Mouse (Mus musculus) lung, postnatal 14 days (tissue): ENCODE results near the gene Trim5.
"Not testable (repeated sequence)": the region's sequence is repeated elsewhere in the genome, so short reads cannot be mapped to it uniquely, and the experiment has no call there.

ENCODE experiments used
- DNase-seq: peaks from one replicate; pipeline ENCODE4 v3.0.0; 2021

The Trim5 gene

GRCm38 (mm10) chr7:104287576-104288443 is at the start of gene Trim5:
TSS of gene Trim5 (minus strand) at chr7:104288094.
- peak; percentile 9 for DNase-seq

GRCm38 (mm10) chr7:104335547-104335946 is 47.7 kb upstream of the Trim5 start:
- not testable (repeated sequence) for DNase-seq

DNA sequence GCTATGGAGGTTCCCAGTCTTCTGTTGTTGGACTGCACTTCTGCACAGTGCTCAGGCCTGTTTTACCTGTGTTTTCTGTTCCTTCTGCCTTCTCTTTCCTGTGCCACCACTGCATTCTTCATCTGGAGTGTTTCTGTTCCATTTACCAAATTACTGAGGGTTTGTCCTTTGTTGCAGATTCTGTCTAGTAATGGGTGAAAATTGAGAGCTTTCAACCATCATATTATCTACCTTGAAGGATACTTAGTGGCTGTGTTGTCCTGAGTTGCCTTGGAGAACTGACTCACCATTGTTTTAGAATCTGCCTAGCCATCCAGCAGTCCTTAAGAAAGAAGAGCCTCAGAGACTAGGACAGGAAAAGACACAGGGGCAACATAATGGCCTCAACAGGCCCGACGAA is 41.3 kb upstream of the Trim5 start, which contains the start of gene Trim34b:
Trim34b (plus strand) TSS at position 301 of the 400 bp plus-strand sequence.
- DNase-seq: not testable (repeated sequence)

DNA sequence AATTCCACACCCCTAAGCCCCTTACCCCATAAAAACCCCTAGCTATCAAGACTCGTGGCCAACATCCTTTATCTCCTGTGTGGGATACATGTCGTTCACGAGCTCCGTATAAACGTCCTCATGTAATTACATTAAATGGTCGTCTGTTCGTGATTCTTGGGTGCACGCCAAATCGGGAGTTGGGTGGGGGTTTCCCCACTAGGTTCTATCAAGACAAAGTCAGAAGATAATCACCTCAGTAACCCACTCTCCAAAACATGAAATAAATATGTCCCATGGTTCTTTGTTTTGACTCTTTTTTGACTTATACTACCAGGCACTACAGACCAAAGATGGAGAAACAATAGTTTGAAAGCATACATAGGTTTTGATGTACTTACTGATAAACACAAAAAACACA is 34.1 kb upstream of the Trim5 start:
- no peak for DNase-seq

- not testable (repeated sequence) for DNase-seq
Measured at GRCm38 (mm10) chr7:104315369-104316080, 27.6 kb upstream of the Trim5 start, which contains the start of gene Trim12a. TSS of gene Trim12a (minus strand) at chr7:104315466.

- no peak for DNase-seq
Measured at GRCm38 (mm10) chr7:104314796-104315353, 27.0 kb upstream of the Trim5 start.

GRCm38 (mm10) chr7:104291638-104292400 is 3.9 kb upstream of the Trim5 start:
- no peak for DNase-seq

GRCm38 (mm10) chr7:104290641-104291040 is 2.7 kb upstream of the Trim5 start:
- DNase-seq: no peak

GRCm38 (mm10) chr7:104279361-104279760 is 8.5 kb downstream of the Trim5 start:
- not testable (repeated sequence) for DNase-seq

DNA sequence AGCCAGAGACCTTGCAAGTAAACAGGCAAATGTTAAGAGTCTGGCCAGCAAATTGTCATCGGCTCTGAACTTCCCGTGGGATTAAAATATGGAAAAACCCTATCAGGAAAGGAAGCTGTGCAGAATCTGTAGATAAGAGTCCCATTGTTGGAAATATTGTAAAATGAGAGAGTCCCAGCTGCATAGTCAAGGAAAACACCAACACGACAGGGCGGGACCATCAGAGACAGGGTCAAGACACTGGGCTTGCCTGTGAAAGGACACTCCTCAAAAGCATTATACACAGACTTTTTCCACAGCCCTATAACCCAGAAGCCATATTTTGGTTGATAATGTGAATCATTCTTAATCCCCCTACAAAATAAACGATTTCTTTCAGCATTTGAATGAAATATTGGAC is 22.6 kb downstream of the Trim5 start:
- DNase-seq: not testable (repeated sequence)

- DNase-seq: not testable (repeated sequence)
Measured at GRCm38 (mm10) chr7:104260380-104260779, 27.5 kb downstream of the Trim5 start.

DNA sequence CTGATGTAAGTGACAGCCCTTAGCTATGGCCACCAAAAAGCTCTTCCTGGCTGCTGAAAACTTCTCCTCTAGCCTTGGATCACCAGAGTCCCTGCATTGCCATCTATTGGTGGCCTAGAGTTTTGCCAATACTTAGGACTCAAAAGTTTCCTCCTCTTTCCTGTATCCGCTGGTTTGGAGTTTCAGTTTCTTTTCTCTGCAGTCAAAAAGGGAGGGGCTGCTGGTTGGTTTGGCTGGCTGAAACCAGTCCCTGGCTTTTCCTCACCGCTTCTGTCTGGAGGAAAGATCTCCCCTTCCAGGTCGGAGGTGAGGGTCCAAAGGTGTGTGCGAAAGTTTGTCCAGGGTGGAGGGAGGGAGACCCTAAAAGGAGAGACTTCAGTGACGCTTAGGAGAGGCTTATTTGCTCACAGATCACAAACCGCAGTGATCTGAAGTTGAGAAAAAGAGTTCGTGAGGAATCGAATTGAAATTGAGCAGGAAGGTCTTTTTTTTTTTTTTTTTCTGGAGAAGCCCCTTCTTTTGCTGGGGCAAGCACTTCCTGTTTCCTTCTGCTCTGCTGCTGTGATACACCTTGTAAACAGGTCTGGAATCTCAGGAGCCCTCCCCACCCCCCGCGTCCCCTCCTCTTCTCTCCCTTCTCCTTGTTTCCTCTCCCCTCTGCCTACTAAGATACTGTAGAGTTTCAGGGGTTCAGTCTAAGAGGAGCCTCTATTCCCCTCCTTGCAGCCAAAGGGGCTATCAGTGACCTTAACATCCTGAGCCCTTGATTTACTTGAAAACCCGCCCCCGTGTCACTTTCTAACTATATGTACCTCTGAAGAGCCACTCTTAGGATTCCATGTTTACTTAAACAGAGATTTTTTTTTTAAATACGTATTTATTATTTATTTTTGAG is 43.4 kb downstream of the Trim5 start, which contains the start of gene Trim34a:
Trim34a (plus strand) TSS at position 171 of the 895 bp plus-strand sequence.
- DNase-seq: peak; percentile 65

GRCm38 (mm10) chr7:104243616-104244015 is 44.3 kb downstream of the Trim5 start:
- no peak for DNase-seq

GRCm38 (mm10) chr7:104240857-104241256 is 47.0 kb downstream of the Trim5 start:
- no peak for DNase-seq

GRCm38 (mm10) chr7:104231203-104231602 is 56.7 kb downstream of the Trim5 start:
- DNase-seq: peak; percentile 57

DNA sequence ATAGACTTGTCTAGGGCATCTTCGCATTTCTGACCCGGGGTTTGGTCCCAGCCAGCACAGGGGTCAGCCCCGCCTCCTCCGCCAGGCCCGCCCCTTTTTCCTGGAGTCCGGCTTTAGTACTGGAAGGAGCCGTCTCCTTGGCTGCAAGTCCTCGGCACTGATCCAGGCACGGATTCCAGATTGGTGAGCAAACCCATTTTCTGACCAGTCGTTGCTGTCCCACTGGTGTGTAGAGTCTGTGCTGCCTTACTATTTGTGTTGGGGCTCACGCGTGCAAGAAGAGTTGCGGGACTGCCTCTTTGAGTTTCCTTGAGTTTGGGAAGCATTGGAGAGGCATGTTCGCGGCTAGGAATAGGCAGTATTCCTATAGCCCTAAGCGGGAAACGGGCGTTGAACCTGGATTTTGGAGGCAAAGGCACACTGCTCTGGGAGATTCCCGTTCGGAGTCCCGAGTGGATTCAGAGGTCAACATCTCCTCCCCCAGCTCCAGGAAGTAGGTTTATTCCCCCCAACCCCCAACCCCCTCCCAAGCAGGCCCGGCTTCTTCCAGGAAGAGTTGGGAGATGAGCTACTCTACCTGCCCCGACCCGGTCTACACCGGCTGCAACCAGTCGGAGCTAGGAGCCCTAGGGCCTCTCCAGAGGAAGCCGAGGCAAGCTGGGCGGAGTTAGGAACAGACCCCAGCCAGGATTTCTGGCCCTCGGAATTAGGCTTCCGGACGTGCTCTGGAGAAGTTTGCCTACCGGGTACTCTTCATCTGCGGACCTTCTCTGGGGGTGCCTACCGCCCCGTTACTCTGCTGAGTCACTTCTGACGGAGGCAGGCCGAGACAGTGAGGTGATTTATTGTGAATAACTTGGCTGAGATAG is 69.0 kb downstream of the Trim5 start, which contains the start of gene Trim6:
Trim6 (plus strand) TSS at position 93 of the 869 bp plus-strand sequence.
- DNase-seq: peak; percentile 84

DNA sequence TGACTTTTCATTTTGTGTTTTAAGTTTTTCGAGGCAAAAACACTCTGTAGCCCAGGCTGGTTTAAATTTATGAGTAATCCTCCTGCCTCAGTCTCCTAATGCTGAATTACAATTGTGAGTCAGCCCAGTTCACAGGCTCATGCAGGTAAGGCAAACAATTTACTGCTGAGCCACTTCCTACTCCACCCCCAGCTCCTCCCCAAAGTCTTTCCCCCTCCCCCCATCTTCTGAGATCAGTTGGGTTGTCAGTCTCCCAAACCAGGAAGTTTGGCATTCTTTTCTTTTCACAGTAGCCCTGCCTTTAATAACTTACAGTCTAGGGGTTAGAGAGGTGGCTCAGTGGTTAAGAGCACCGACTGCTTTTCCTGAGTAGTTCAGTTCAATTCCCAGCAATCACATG is 70.0 kb downstream of the Trim5 start:
- DNase-seq: no peak

DNA sequence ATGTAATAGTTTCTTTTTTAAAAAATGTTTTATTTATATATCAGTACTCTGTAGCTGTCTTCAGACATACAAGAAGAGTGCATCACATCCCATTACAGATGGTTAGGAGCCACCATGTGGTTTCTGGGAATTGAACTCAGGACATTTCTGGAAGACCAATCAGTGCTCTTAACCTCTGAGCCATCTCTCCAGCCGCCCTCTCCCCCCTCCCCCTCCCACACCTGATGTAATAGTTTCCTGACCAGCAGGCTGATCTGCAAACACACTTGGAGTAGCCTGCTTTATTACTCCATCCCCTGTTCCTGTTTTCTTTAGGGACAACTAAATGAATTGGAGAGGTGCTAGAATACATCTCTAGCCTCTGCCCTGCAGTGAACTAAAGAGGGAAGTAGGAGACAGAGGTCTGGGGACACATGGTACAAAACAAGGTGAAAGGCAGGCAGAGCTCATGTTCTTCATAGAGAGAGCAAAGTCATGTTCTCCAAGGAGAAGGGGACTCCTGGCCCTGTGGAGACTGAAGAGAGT is 71.8 kb downstream of the Trim5 start:
- DNase-seq: no peak
